Mouse (Mus musculus) thymus, adult 2 months (tissue): Measurements from ENCODE around the gene Lingo1.

Source experiments
- CTCF ChIP-seq: fragments of 200-500 bp; IDR thresholded peaks from 2 replicates; pipeline ENCODE4 v1.5.1; 2012; ENCODE audit warnings: mild to moderate bottlenecking, control low read depth, low read length, moderate library complexity, borderline replicate concordance; ENCODE audit not compliant: control insufficient read depth, poor library complexity, insufficient read depth; ENCODE audit errors: extremely low read depth
- POLR2A ChIP-seq: fragments of 200-500 bp; IDR thresholded peaks from 2 replicates; pipeline ENCODE4 v1.6.1; 2012; ENCODE audit warnings: mild to moderate bottlenecking, low read length, control low read depth, moderate library complexity; ENCODE audit not compliant: control insufficient read depth, poor library complexity, insufficient read depth; ENCODE audit errors: extremely low read depth

DNA sequence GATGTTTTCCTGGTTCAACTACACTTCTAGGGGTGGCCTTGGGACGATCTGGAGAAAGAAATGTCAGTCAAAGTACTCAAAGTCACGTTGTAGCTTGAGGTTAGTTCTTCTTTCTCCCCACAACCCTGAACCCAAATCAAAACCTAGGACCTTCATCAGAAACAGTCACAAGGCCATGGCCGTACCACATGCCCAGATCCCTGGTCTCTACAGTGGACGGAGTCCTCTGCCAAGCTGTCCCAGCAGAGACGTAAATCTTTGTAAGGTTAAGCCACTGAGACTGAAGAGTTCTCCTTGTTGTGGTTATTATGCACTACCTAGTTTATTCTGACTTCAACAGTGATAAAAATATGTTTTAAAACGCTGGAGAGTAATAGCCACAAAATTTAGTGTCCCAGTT lies 32.6 kb upstream of the Lingo1 start:
- no peak for TF ChIP-seq CTCF
- TF ChIP-seq POLR2A = no peak
